Mouse (Mus musculus) spleen, adult 2 months (tissue): ENCODE results near the gene Als2cl.

Experiments
- CTCF ChIP-seq: fragments of 200-500 bp; IDR thresholded peaks from 2 replicates; pipeline ENCODE4 v1.5.1; 2011; ENCODE audit warnings: mild to moderate bottlenecking, inconsistent platforms; ENCODE audit not compliant: insufficient read depth, insufficient read length, insufficient replicate concordance; ENCODE audit errors: extremely low read depth
- POLR2A ChIP-seq: fragments of 200-500 bp; IDR thresholded peaks from 2 replicates; pipeline ENCODE4 v1.6.1; 2011; ENCODE audit warnings: low read depth, low read length, inconsistent platforms

DNA sequence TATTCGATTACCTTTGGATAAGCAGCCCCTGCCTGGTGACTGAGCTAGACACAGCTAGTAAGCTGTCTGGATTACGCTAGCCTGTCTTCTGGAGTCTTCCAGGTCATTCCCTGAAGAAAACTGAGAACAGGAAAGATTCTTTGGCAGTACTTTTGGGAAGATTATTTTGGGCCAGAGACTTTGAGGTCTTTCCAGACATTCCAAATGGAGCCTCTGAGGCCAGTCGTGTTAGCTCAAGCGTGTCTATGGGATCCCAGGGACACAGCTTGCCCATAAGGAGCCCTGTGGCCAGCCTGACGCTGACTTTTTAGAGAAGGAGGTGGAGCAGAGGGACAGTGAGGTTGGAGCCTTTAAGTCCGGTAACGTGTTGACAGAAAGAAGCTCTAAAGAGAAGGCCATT is 56.3 kb downstream of the Als2cl start:
- TF ChIP-seq CTCF, result no peak
- no peak for TF ChIP-seq POLR2A
